Mouse (Mus musculus) hindbrain, embryonic 10.5 days (tissue): ENCODE results near the gene Ltbp3. TPM values are rescaled to one million over a fixed set of nuclear protein-coding genes. Genes with fewer than 3 reads are reported as not detected.
A peak's percentile ranks its signal among the peaks of the same experiment; 100 is the strongest.
"Not testable (repeated sequence)": the region's sequence is repeated elsewhere in the genome, so short reads cannot be mapped to it uniquely, and the experiment has no call there.

ENCODE experiments used
- DNase-seq: peaks from one replicate; pipeline ENCODE4 v3.0.0-alpha.2; 2017; ENCODE audit warnings: low spot score
- H3K27ac ChIP-seq: fragments of 300-500 bp; sonication (generic); 2 replicates; pipeline ENCODE4 v1.5.1; 2016; ENCODE audit warnings: mild to moderate bottlenecking, moderate library complexity
- H3K27me3 ChIP-seq: fragments of 300-500 bp; sonication (generic); 2 replicates; pipeline ENCODE4 v1.6.1; 2016; ENCODE audit warnings: mild to moderate bottlenecking; ENCODE audit not compliant: poor library complexity, insufficient read depth, severe bottlenecking
- H3K36me3 ChIP-seq: fragments of 300-500 bp; sonication (generic); 2 replicates; pipeline ENCODE4 v1.6.1; 2016; ENCODE audit warnings: mild to moderate bottlenecking, moderate library complexity
- H3K4me1 ChIP-seq: fragments of 300-500 bp; sonication (generic); replicated peaks from 2 replicates; pipeline ENCODE4 v1.6.1; 2016; ENCODE audit warnings: mild to moderate bottlenecking
- H3K4me3 ChIP-seq: fragments of 300-500 bp; sonication (generic); 2 replicates; pipeline ENCODE4 v1.5.1; 2016; ENCODE audit warnings: mild to moderate bottlenecking, moderate library complexity
- H3K9me3 ChIP-seq: fragments of 300-500 bp; sonication (generic); 2 replicates; pipeline ENCODE4 v1.6.1; 2016; ENCODE audit warnings: mild to moderate bottlenecking, moderate library complexity
- WGBS: fragments of 180-500 bp; shearing (Covaris S2); methylation state at CpG from one replicate; pipeline ENCODE4 v1.1.7; 2016; 5-methylcytosine and 5-hydroxymethylcytosine counted together
- polyA plus RNA-seq: library from polyadenylated mRNA; unstranded; fragments of >200 nt; fragmentation: Nextera tagmentation; extraction: Ambion mirVana; gene quantifications from 2 replicates; pipeline ENCODE4 v1.2.1, GENCODE M21; 2016

Ltbp3 gene
- polyA plus RNA-seq, 1 experiment from 2014 or later = 6.9 TPM

DNA sequence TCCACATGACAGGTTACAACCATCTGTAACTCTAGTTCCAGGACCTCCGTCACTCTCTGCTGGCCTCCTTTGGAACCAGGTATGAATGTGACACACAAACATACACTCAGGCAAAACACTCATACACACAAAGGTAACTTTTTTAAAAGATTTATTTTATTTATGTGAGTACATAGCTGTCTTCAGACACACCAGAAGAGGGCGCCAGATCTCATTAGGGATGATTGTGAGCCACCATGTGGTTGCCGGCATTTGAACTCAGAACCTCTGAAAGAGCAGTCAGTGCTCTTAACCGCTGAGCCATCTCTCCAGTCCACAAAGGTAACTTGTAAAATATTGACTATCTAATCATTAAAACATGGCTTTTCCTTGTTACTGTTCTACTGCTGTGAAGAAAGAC is 50.6 kb downstream of the Ltbp3 start:
- Histone ChIP-seq H3K9me3 (no peaks in the 10 kb centered on the region), H3K4me1 (peaks cover 27% of the 10 kb centered on the region), H3K4me3 (no peak overlapping the region), H3K27me3 (no peaks in the 10 kb centered on the region), H3K27ac (no peak overlapping the region), H3K36me3 (peaks cover 18% of the 10 kb centered on the region)
- DNase-seq = no peak
- 82% methylated on average over 4 of the region's 4 CpGs for WGBS

DNA sequence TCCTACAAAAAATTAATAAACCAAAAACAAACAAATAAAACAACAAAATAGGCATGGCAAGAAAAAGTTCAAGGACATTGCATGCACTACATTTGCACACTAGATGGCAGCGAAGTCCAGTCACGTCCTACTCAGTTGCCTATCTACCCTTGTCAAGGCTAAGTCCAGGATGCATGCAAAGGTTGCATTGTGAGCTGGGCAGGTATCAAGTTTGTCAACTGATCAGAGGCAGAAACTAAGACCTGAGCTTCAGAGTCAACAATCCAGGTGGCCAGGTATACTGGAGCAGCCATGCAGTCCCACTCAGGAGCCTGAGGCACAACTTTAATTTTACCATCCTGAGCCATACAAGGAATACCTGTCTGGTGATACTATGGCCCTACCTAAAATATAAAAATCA is 52.4 kb downstream of the Ltbp3 start:
- peaks cover 36% of the 10 kb centered on the region for H3K36me3 ChIP-seq
- H3K4me1 ChIP-seq = peaks cover 35% of the 10 kb centered on the region
- no peaks in the 10 kb centered on the region for H3K9me3 ChIP-seq
- no peak overlapping the region for H3K4me3 ChIP-seq
- WGBS = 10% methylated on average over 2 of the region's 2 CpGs
- H3K27ac ChIP-seq = no peak overlapping the region
- no peaks in the 10 kb centered on the region for H3K27me3 ChIP-seq
- peak; percentile 51 for DNase-seq

DNA sequence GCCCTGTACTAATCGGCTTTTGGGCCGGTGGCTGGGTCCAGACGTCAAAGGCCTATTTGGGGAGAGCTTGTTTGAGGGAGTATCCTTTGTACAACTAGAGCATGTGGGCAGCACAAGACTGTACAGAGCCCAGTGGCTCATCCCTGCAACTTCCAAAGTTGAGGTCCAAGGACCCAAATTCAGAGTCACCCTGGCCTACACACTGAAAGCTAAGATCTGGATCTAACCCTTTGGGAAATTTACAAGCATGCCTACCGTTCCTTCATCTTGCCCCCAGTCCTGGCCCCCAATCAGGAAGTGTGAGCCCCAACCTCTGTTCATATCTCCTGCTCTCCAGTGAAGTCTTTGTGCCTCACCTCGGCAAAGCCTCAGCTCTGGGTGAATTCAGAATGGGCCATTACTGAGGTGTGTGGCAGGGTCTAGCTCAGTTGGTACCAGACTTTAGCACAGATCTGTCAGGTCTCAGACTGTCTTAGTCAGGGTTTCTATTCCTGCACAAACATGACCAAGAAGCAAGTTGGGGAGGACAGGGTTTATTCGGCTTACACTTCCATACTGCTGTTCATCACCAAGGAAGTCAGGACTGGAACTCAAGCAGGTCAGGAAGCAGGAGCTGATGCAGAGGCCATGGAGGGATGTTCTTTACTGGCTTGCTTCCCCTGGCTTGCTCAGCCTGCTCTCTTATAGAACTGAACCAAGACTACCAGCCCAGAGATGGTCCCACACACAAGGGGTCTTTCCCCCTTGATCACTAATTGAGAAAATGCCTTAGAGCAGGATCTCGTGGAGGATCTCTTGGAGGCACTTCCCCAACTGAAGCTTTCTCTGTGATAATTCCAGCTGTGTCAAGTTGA is 53.4 kb downstream of the Ltbp3 start:
- H3K4me1 ChIP-seq = peaks cover 36% of the 10 kb centered on the region
- H3K9me3 ChIP-seq, H3K27me3 ChIP-seq: not testable (repeated sequence)
- peak; percentile 44 for DNase-seq
- peaks cover 46% of the 10 kb centered on the region for H3K36me3 ChIP-seq
- peak overlapping the region; percentile 31 for H3K27ac ChIP-seq
- 0 out of 2 replicates have a peak overlapping the region, but pooled peaks have one; percentile 0 for H3K4me3 ChIP-seq
- 50% methylated on average over 7 of the region's 7 CpGs for WGBS

DNA sequence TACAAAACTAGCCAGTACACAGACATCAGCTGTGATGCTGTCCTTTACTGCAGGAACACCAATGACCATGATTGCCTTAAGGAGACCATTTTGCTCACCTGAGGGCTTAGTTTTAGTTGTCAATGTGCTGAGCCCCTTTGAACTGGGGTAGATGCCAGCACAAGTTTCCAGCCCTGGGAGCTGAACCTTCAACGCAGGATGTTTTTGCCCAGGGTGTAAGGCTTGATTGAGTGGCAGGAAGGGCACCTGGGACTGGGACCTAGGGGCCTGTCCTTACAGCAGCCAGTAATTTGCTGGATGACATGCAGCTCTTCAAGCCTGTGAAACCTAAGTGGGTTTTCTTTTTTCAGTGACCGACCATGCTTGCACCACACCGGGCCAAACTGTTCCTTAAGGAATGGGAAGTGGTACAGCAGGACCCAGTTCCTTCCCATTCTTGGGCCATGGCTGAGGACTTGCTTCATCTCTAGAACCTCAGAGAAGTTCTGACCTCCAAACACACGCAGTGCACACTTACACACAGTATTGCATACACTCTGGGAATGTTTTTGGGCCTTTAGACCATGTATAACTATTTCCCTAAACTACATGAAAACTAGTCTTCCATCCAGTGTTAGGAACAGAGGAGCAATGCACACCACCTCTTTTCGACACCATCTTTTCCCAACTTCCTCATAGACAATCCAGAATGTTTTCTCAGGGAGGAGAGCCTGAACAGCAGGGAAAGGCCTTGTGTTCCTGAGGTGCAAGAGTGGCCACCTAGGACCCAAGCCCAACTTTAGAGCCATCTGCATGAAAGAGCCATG is 54.3 kb downstream of the Ltbp3 start:
- Histone ChIP-seq H3K27ac (no peak overlapping the region), H3K36me3 (peaks cover 55% of the 10 kb centered on the region), H3K4me1 (peaks cover 36% of the 10 kb centered on the region), H3K9me3 (no peaks in the 10 kb centered on the region), H3K27me3 (no peaks in the 10 kb centered on the region), H3K4me3 (no peak overlapping the region; the same call in 1 of the 2 replicates)
- peak; percentile 62 for DNase-seq
- WGBS = 45% methylated on average over 5 of the region's 5 CpGs

DNA sequence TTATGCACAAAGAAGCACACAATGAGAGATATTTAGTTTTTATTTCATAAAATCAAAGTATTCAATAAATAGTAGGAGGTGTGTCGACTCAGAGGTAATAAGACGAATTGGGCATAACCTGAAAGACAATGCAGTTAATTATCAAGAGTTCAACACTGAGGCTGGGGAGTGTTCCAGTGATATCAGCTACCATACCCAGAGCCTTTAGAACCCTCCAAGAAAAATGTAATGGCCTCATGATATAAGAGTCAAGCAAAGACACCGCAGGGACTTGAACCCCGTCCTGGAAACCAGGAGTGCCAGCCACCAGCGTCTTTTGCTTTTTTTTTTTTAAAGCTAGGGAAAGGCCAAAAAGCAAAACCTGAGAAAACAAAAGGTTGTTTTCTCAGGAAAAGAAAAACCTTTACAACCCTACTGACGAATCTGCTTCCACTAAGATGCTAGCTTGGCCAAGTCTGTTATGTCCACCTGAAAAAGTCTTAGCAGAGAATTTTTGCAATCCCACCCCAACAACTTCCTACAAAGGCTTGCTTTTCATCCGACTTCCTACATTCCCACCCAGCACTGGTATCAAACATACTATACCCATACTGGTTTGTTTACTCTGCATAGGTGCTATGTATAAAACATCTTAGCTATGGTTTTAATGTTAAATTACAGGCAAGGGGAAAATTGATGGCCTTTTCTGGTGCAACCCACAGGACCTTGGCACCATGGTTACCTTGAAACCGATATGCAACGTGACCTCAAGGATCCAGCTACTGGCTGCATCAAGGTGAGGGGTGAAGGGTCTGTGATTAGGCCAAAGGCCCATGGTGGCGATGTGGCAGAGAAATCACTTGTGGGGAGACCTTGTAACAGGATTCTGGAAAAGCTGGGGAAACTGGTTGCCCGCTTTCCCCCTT is 55.2 kb downstream of the Ltbp3 start:
- Histone ChIP-seq H3K4me3 (peak overlapping the region; percentile 91), H3K27me3 (no peaks in the 10 kb centered on the region), H3K4me1 (peaks cover 36% of the 10 kb centered on the region), H3K27ac (no peak overlapping the region), H3K9me3 (no peaks in the 10 kb centered on the region), H3K36me3 (peaks cover 62% of the 10 kb centered on the region)
- DNase-seq = no peak
- WGBS = 82% methylated on average over 11 of the region's 11 CpGs

DNA sequence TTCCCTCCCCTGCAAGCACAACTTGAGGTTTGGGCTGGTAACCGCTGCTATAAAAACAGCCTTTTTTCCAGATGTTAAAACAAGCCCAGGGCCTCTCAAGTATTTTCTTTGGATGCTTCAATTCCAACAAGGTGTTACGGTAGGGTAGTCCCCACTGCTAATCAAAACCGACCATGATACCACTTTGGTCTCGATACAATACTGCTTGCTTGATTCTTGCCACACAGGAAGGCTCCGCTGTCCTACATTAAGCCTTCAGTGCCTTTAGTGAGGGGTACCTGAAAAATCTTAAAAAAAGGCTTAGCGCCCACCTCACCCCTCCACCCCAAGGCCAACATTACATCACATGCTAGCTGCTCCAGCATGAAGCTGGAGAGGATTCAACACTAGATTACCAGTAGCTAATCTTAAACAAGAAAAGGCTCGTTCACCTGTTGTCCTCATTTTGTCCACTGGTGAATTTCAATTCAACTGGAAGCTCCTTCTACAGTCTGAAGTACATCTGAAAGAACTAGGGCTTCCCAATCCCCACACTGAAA is 55.9 kb downstream of the Ltbp3 start:
- H3K9me3 ChIP-seq = no peaks in the 10 kb centered on the region
- no peak for DNase-seq
- no peaks in the 10 kb centered on the region for H3K27me3 ChIP-seq
- H3K4me3 ChIP-seq = peak overlapping the region; percentile 91
- 87% methylated on average over 7 of the region's 7 CpGs for WGBS
- H3K27ac ChIP-seq = no peak overlapping the region
- H3K36me3 ChIP-seq = peaks cover 64% of the 10 kb centered on the region
- peaks cover 36% of the 10 kb centered on the region for H3K4me1 ChIP-seq

DNA sequence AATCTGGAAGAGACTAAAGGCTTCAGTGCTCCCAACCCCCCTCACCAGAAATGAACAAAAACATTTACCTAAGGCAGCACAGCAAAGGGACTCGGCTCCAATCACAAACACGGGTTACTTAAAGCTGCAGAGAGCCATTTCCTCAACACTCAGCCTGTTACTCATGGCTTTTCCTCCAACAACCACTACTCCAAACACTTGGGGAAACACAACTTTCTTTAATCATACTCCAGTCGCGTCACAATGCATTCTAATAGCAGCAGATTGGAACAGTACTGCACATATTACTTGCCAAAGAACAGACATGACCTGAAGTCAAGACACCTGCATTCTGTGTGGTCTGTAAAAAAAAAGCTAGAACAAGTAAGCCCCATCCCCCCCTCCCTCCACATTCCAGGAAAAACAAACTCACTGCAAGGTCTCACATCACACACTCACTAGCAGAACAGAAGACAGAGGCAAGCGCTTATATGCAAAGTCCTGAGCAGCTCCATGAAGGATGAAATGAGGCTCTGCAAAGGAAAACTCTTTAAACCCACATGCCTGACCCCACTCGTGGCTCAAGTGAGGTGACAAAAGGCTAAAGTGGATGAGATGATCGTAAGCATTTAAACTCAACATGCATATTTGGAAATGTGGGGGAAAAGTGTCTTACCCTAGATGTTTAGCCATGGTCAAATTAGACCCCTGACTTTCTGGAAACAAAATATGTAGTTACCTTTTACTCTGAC is 56.8 kb downstream of the Ltbp3 start:
- no peak for DNase-seq
- H3K36me3 ChIP-seq = peaks cover 64% of the 10 kb centered on the region
- H3K4me1 ChIP-seq = peaks cover 36% of the 10 kb centered on the region
- peak overlapping the region; percentile 29; the same call in 1 of the 2 replicates for H3K27ac ChIP-seq
- H3K27me3 ChIP-seq = no peaks in the 10 kb centered on the region
- 52% methylated on average over 7 of the region's 7 CpGs for WGBS
- no peaks in the 10 kb centered on the region for H3K9me3 ChIP-seq
- H3K4me3 ChIP-seq = peak overlapping the region; percentile 91

DNA sequence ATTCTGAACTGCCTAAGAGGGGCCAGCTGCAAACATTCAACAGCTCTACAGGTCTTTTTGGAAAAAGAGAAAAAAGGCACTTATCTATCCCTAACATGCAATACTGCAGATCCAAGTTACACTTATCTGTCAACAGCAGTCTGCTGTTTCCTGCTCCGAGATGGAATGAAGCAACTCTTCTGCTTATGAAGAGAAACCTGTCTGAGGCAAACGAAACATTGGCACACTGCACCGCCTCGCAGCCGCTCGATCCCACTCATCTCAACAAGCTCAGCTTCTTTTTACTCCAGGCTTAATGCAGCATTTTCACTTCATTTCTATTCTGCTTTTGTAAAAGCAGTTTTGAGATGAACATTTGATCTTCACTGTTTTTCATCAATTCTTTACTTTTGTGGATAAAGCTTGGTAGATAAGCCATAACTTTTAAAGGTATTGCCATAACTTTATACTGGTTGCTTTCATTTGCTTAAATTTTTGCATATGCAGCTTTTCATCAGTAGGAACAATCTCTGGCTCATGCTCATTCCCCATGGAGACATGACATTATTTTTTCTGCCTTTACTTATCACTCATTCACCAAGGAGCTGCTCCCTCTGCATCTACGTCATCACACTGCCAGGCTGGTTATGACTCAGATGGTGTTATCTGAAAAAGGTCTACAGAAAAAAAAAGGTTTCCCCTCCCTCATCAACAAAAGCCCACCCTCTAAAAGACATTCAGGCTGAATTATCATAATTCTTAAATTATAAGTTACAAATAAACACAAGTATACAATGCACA is 58.2 kb downstream of the Ltbp3 start:
- Histone ChIP-seq H3K27me3 (no peaks in the 10 kb centered on the region), H3K4me1 (peaks cover 45% of the 10 kb centered on the region), H3K4me3 (peak overlapping the region; percentile 91), H3K9me3 (no peaks in the 10 kb centered on the region), H3K27ac (peak overlapping the region; percentile 100), H3K36me3 (peaks cover 64% of the 10 kb centered on the region)
- WGBS = 17% methylated on average over 7 of the region's 7 CpGs
- DNase-seq = no peak

DNA sequence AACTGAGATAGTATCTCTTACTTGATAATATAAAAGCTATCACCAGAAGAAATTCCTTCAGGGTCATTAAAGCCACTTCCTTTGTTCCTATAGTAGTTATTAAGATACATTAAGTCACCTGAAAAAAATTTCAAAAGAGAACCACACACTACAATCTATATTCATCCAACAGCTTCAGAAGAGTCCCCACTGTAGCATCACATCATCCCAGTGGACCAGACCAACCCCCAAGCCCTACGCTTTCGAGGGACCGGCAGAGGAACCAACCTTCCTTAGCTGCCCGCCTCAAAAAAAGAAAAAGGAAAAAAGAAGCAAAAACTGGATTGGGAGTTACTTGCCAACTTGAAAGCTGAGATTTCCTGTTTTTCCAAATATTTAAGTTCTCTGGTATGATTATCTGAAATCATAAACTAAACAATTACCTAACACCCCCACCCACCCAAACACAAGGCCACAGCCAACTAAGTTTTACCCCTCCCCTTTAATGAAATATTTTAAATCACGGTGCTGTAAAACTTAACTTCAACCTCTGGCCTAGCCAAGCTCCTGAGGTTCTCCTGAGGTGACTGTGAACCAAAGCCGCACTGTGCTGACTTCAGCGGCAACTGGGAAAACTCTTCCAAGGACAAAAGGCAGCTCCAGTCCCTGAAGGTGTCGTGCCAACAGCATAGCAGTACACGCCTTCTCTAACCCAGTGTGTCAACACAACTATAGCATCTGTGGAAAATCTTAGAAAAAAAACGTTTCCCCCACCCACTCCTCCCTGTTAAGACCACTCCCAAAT is 59.1 kb downstream of the Ltbp3 start:
- Histone ChIP-seq H3K4me1 (peaks cover 51% of the 10 kb centered on the region), H3K36me3 (peaks cover 62% of the 10 kb centered on the region), H3K4me3 (peak overlapping the region; percentile 91), H3K27ac (peak overlapping the region; percentile 100), H3K9me3 (no peaks in the 10 kb centered on the region), H3K27me3 (no peaks in the 10 kb centered on the region)
- WGBS = 2% methylated on average over 10 of the region's 10 CpGs
- DNase-seq = peak; percentile 35

DNA sequence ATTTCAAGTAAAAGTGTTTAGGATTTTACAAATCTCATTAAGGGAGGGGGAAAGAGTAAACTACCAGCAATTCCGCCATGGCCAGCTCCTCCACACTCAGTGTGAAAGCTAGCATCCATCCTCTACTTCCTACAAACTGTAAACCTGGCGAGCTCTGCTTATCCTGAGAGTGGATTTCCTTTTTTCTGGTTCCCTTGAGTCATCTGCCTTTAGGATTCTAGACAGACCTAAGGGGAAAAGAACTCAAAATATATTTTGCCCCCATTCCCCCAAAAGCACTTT is 59.6 kb downstream of the Ltbp3 start:
- peak overlapping the region; percentile 100 for H3K27ac ChIP-seq
- WGBS = 0% methylated on average over 2 of the region's 2 CpGs
- H3K4me1 ChIP-seq = peaks cover 51% of the 10 kb centered on the region
- H3K27me3 ChIP-seq = no peaks in the 10 kb centered on the region
- peaks cover 57% of the 10 kb centered on the region for H3K36me3 ChIP-seq
- no peak for DNase-seq
- no peaks in the 10 kb centered on the region for H3K9me3 ChIP-seq
- peak overlapping the region; percentile 91 for H3K4me3 ChIP-seq
